Mouse (Mus musculus): Measurements from ENCODE around the gene Iars2.

- no peak for TF ChIP-seq CTCF (IDR thresholded peaks at IDR 0.05; ENCODE audit: insufficient read depth, low read length)
- TF ChIP-seq POLR2A (IDR thresholded peaks at IDR 0.05; ENCODE audit: borderline replicate concordance, extremely low read depth, low read depth, low read length) = no peak
Measured at GRCm38 (mm10) chr1:185284740-185285139, 44.5 kb downstream of the Iars2 start.

All from lung, adult 2 months (tissue).